Mouse (Mus musculus) small intestine, adult 2 months (tissue): ENCODE measurements around the gene Med20.

Experiments
- CTCF ChIP-seq: fragments of 200-500 bp; IDR thresholded peaks from 2 replicates; pipeline ENCODE4 v1.5.1; 2012; ENCODE audit warnings: low read depth, mild to moderate bottlenecking, control low read depth, inconsistent platforms, low read length, moderate library complexity, mixed read lengths; ENCODE audit not compliant: insufficient replicate concordance, insufficient read length; ENCODE audit errors: extremely low read depth
- POLR2A ChIP-seq: fragments of 200-500 bp; IDR thresholded peaks from 2 replicates; pipeline ENCODE4 v1.6.1; 2012; ENCODE audit warnings: low read depth, mild to moderate bottlenecking, control low read depth, inconsistent platforms, low read length, moderate library complexity

- TF ChIP-seq CTCF (no peak), POLR2A (no peak)
These were observed 6.4 kb downstream of the Med20 start for GRCm38 (mm10) chr17:47617605-47618307.
